Mouse (Mus musculus): Measurements from ENCODE around the gene Ntm.

Gene Ntm

GRCm38 (mm10) chr9:29332296-29333090, 630.4 kb downstream of the Ntm start:
- DNase-seq (ENCODE audit: low spot score in 2 of 2): no peak

- DNase-seq (ENCODE audit: low spot score in 2 of 2): no peak
These were observed 632.5 kb downstream of the Ntm start for GRCm38 (mm10) chr9:29330486-29330885.

- DNase-seq (ENCODE audit: low spot score in 2 of 2): no peak
These were observed 636.7 kb downstream of the Ntm start for GRCm38 (mm10) chr9:29326283-29326682.

GRCm38 (mm10) chr9:29325137-29325536, 637.8 kb downstream of the Ntm start:
- DNase-seq (ENCODE audit: low spot score in 2 of 2): no peak

GRCm38 (mm10) chr9:29319197-29319596, 643.7 kb downstream of the Ntm start:
- no peak for DNase-seq (ENCODE audit: low spot score in 2 of 2)

GRCm38 (mm10) chr9:29318676-29319162, 644.2 kb downstream of the Ntm start:
- no peak for DNase-seq (ENCODE audit: low spot score in 2 of 2)

GRCm38 (mm10) chr9:29317623-29318022, 645.3 kb downstream of the Ntm start:
- no peak for DNase-seq (ENCODE audit: low spot score in 2 of 2)

- no peak for DNase-seq (ENCODE audit: low spot score in 2 of 2)
These were observed 647.1 kb downstream of the Ntm start for GRCm38 (mm10) chr9:29315842-29316241.

GRCm38 (mm10) chr9:29306961-29307360, 656.0 kb downstream of the Ntm start:
- no peak for DNase-seq (ENCODE audit: low spot score in 2 of 2)

GRCm38 (mm10) chr9:29298340-29298739, 664.6 kb downstream of the Ntm start:
- no peak for DNase-seq (ENCODE audit: low spot score in 2 of 2)

- no peak for DNase-seq (ENCODE audit: low spot score in 2 of 2)
These were observed 666.2 kb downstream of the Ntm start for GRCm38 (mm10) chr9:29296752-29297151.

GRCm38 (mm10) chr9:29288003-29288704, 674.8 kb downstream of the Ntm start:
- no peak for DNase-seq (ENCODE audit: low spot score in 2 of 2)

- no peak for DNase-seq (ENCODE audit: low spot score in 2 of 2)
These were observed 677.8 kb downstream of the Ntm start for GRCm38 (mm10) chr9:29285144-29285543.

- no peak for DNase-seq (ENCODE audit: low spot score in 2 of 2)
These were observed 690.1 kb downstream of the Ntm start for GRCm38 (mm10) chr9:29272861-29273260.

GRCm38 (mm10) chr9:29269988-29270387, 693.0 kb downstream of the Ntm start:
- no peak for DNase-seq (ENCODE audit: low spot score in 2 of 2)

GRCm38 (mm10) chr9:29269277-29269646, 693.7 kb downstream of the Ntm start:
- DNase-seq (ENCODE audit: low spot score in 2 of 2): no peak

GRCm38 (mm10) chr9:29268583-29269276, 694.2 kb downstream of the Ntm start:
- no peak for DNase-seq (ENCODE audit: low spot score in 2 of 2)

- DNase-seq (ENCODE audit: low spot score in 2 of 2): no peak
These were observed 695.3 kb downstream of the Ntm start for GRCm38 (mm10) chr9:29267663-29268062.

GRCm38 (mm10) chr9:29265177-29265576, 697.8 kb downstream of the Ntm start:
- no peak for DNase-seq (ENCODE audit: low spot score in 2 of 2)

- no peak for DNase-seq (ENCODE audit: low spot score in 2 of 2)
These were observed 700.1 kb downstream of the Ntm start for GRCm38 (mm10) chr9:29262836-29263235.

- no peak for DNase-seq (ENCODE audit: low spot score in 2 of 2)
These were observed 710.1 kb downstream of the Ntm start for GRCm38 (mm10) chr9:29252866-29253265.

GRCm38 (mm10) chr9:29250813-29251212, 712.1 kb downstream of the Ntm start:
- DNase-seq (ENCODE audit: low spot score in 2 of 2): no peak
